Mouse (Mus musculus): Measurements from ENCODE around the gene Tmem116. TPM values are rescaled to one million over a fixed set of nuclear protein-coding genes. Genes with fewer than 3 reads are reported as not detected.

The Tmem116 gene
- total and polyA plus RNA-seq, 3 experiments = 1.3 to 3.2 (median 2.3) TPM

GRCm38 (mm10) chr5:121454503-121454782, 2.8 kb downstream of the Tmem116 start:
- Histone ChIP-seq H3K9ac (ENCODE audit: insufficient read depth, low read depth) (no peak overlapping the region), H3K4me3 (replicated peaks in 1 of 3; ENCODE audit: low read depth in 2 of 3, low read length in 2 of 3, poor library complexity in 1 of 3) (no peak overlapping the region), H3K9me3 (replicated peaks; ENCODE audit: low read length) (no peaks in the 10 kb centered on the region), H3K4me2 (ENCODE audit: insufficient read depth, low read depth, poor library complexity, severe bottlenecking) (no peak overlapping the region), H3K4me1 (ENCODE audit: control insufficient read depth in 1 of 2, insufficient read depth in 2 of 2) (peaks cover 8 to 37% of the 10 kb centered on the region in 2 experiments), H3K36me3 (replicated peaks in 1 of 2; ENCODE audit: control insufficient read depth in 1 of 2, insufficient read depth in 1 of 2, low read length in 1 of 2) (peaks cover 2 to 17% of the 10 kb centered on the region in 2 experiments), H3K79me2 (replicated peaks; ENCODE audit: control insufficient read depth, extremely low read depth, insufficient read depth, poor library complexity, severe bottlenecking) (peaks cover 15% of the 10 kb centered on the region), H3K27me3 (replicated peaks) (no peaks in the 10 kb centered on the region), H3K27ac (ENCODE audit: insufficient read depth, low read depth) (no peak overlapping the region)
- DNase-seq (ENCODE audit: extremely low read depth) = no peak
- TF ChIP-seq NRF1 (IDR thresholded peaks at IDR 0.05; ENCODE audit: low read depth, low read length) (no peak), ZNF384 (IDR thresholded peaks at IDR 0.05; ENCODE audit: low read depth, low read length) (no peak), ZMIZ1 (IDR thresholded peaks at IDR 0.05; ENCODE audit: low read depth, low read length) (no peak), KAT2A (IDR thresholded peaks at IDR 0.05; ENCODE audit: insufficient replicate concordance, low read length) (no peak), MAZ (IDR thresholded peaks at IDR 0.05; ENCODE audit: low read depth, low read length) (no peak), USF1 (IDR thresholded peaks at IDR 0.05; ENCODE audit: low read depth, low read length) (no peak), SIN3A (IDR thresholded peaks at IDR 0.05; ENCODE audit: low read length) (no peak), PAX5 (IDR thresholded peaks at IDR 0.05; ENCODE audit: low read length) (no peak)
- dilution Hi-C loops (cut with MboI; ENCODE audit: extremely low pct_ligation_motif_present, extremely low pct_unique_long_range_greater_than_20kb, low sequenced_read_pairs) (no loop called here), in situ Hi-C loops (cut with MboI; ENCODE audit: low pct_ligation_motif_present, low pct_unique_long_range_greater_than_20kb, low sequenced_read_pairs) (no loop called here)

DNA sequence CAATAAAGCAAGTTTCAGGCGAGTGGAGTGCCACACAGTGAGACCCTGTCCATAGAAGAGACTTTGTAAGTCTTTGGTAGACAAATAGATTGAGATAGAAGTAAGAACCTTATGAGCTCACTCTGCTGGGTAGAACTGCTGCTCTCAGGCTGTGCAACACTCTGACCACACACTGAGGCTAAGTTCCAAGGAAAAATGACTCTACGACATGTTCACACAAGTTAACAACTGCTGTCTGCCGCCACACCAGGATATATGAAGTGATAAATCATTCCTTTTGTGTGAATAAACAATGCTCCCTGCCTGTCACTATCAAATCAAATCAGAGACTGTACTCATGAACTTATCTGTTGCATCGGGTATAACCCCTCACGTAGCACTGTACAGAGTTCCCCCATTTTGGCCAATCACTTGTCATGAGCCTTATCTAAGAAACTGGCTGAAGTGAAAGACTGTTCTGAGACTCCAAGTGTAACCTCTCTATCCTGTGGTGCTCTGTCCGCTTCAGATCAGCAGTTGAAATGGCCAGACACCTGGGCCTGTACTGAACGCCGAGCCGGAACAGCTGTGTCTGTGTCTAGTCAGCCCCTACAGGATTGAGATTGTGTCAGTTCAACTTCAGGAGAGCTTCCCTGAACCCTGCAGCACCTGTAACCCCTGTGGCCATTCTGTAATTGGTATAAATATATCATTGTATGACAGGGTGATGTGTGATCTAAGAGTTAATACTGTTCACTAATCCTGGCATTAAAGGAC, 4.0 kb downstream of the Tmem116 start:
- in situ Hi-C loops (cut with MboI; ENCODE audit: low pct_ligation_motif_present, low pct_unique_long_range_greater_than_20kb, low sequenced_read_pairs) = no loop called here
- Histone ChIP-seq H3K36me3 (replicated peaks in 1 of 2; ENCODE audit: control insufficient read depth in 1 of 2, insufficient read depth in 1 of 2, low read length in 1 of 2) (peaks cover 0 to 11% of the 10 kb centered on the region in 2 experiments), H3K79me2 (replicated peaks; ENCODE audit: control insufficient read depth, extremely low read depth, insufficient read depth, poor library complexity, severe bottlenecking) (peaks cover 10% of the 10 kb centered on the region), H3K4me3 (replicated peaks in 1 of 3; ENCODE audit: low read depth in 2 of 3, low read length in 2 of 3, poor library complexity in 1 of 3) (no peak overlapping the region), H3K27me3 (replicated peaks) (no peaks in the 10 kb centered on the region), H3K4me2 (ENCODE audit: insufficient read depth, low read depth, poor library complexity, severe bottlenecking) (no peak overlapping the region), H3K9ac (ENCODE audit: insufficient read depth, low read depth) (no peak overlapping the region), H3K4me1 (ENCODE audit: control insufficient read depth in 1 of 2, insufficient read depth in 2 of 2) (peaks cover 3 to 27% of the 10 kb centered on the region in 2 experiments), H3K27ac (ENCODE audit: insufficient read depth, low read depth) (no peak overlapping the region), H3K9me3 (replicated peaks; ENCODE audit: low read length) (peaks cover 5% of the 10 kb centered on the region)
- no peak for DNase-seq (ENCODE audit: extremely low read depth)
- TF ChIP-seq CHD2 (IDR thresholded peaks at IDR 0.05; ENCODE audit: low read length) (no peak), TCF12 (IDR thresholded peaks at IDR 0.05; ENCODE audit: low read depth, low read length) (no peak), SIN3A (IDR thresholded peaks at IDR 0.05; ENCODE audit: low read length) (no peak), UBTF (IDR thresholded peaks at IDR 0.05; ENCODE audit: low read depth, low read length) (no peak), USF1 (IDR thresholded peaks at IDR 0.05; ENCODE audit: low read depth, low read length) (no peak), TBP (conservative IDR thresholded peaks at IDR 0.05; ENCODE audit: low read depth, low read length) (no peak), SMC3 (IDR thresholded peaks at IDR 0.05; ENCODE audit: low read depth, low read length) (no peak), ETS1 (conservative IDR thresholded peaks at IDR 0.05; ENCODE audit: low read depth, low read length) (no peak)
- dilution Hi-C loops (cut with MboI; ENCODE audit: extremely low pct_ligation_motif_present, extremely low pct_unique_long_range_greater_than_20kb, low sequenced_read_pairs) = no loop called here

All from CH12.LX (cell line).